Mouse (Mus musculus): Measurements from ENCODE around the gene Pdcd4. TPM values are rescaled to one million over a fixed set of nuclear protein-coding genes. Genes with fewer than 3 reads are reported as not detected.
"Not testable (repeated sequence)": the region's sequence is repeated elsewhere in the genome, so short reads cannot be mapped to it uniquely, and the experiment has no call there.

Pdcd4 gene
- polyA plus RNA-seq, 1 experiment from 2014 or later: 64.6 TPM

DNA sequence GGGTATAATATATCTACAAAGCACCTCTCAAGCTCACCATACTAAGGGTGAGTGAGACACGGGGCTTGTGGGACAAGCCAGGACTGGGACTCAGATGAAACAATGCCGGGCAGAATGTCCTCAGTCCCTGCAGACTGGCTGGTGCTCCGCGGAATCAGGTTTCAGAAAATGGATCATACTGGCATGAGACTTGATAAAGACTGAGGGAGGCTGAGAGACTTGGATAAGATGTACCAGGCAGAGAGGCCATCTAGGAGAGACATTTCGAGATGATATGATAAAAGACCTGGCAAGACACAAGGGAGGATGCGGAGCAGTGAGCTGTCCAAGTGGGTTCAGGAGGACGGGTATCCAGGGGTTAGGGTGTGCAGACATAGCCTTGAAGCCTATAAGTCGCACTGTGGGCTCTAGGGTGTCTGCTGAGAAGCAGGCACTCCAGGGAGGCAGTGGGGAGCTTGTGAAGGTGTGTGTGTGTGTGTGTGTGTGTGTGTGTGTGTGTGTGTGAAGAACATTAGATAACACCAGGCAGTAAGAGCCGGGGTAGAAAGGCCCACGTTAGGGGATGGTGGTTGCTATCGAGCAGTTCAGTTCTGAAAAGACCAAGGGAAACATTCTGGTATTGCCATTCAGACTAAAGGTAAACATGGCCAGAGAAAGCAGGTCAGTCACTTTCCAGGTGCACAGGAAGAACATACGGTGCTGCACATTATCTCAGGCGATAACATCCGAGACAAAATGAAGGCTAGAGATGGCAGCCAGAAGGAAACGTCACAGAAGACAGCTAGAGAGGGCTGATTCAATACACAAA lies 10.1 kb downstream of the Pdcd4 start:
- H3K9me3 ChIP-seq (ENCODE audit: low read length): no peaks in the 10 kb centered on the region
- H3K27ac ChIP-seq (ENCODE audit: low read length): peak overlapping the region; percentile 94
- H3K9ac ChIP-seq (replicated peaks; ENCODE audit: low read depth): peak overlapping the region; percentile 72; the same call in 1 of the 2 replicates
- ATAC-seq (no peak; the same call in 1 of the 2 replicates), DNase-seq (ENCODE audit: low spot score) (no peak)
- no peak for TF ChIP-seq CTCF (IDR thresholded peaks at IDR 0.05)
- TF ChIP-seq EP300 (IDR thresholded peaks at IDR 0.05): no peak
- H3K27me3 ChIP-seq (replicated peaks; ENCODE audit: insufficient read depth, low read length): no peaks in the 10 kb centered on the region
- H3K4me2 ChIP-seq (replicated peaks; ENCODE audit: low read depth, low read length): peak overlapping the region; percentile 82
- H3K4me3 ChIP-seq (ENCODE audit: low read depth, low read length): peak overlapping the region; percentile 93
- peaks cover 14% of the 10 kb centered on the region for H3K4me1 ChIP-seq (ENCODE audit: insufficient read depth, low read depth, low read length)
- 34% methylated on average over 15 of the region's 15 CpGs for WGBS
- H3K36me3 ChIP-seq (ENCODE audit: insufficient read depth, low read length): no peaks in the 10 kb centered on the region

DNA sequence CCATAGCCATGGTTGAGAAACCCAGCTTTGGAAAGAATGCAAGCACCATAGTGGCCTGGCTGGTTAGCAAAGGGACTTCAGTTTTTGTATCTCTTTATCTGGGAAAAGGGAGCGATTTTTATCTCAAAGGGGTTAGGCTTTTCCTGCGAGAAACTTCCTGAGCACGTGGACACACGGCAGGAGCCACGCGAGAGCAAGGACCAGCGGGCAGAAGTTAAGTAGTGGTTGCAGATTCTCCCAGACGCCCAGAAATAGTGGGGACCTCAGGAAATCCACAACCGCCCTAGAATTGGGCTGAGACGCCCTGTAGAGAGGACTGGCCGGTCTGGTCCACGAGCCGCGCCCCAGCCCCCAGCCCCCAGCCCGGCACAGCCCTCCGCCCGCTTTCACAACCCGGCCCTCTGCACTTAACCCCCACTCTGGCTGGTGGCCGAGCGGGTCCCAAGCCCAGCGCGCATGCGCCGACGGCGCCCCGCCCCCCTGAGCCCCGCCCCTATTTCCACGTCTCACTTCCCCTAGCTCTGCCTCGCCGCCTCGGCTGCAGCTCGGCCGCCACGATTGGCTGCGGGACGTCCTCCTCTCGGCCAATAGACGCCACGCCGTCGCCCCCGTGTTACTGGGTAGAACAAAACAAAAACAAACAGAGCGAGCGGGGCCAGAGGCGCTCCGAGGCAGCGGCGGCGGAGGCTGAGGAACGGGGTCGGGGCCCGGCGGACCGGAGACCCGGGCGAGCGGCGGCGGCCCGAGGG lies 10.9 kb downstream of the Pdcd4 start:
- H3K4me3 ChIP-seq (ENCODE audit: low read depth, low read length): peak overlapping the region; percentile 93
- peak overlapping the region; percentile 94 for H3K27ac ChIP-seq (ENCODE audit: low read length)
- no peaks in the 10 kb centered on the region for H3K9me3 ChIP-seq (ENCODE audit: low read length)
- H3K36me3 ChIP-seq (ENCODE audit: insufficient read depth, low read length): no peaks in the 10 kb centered on the region
- under 1% methylated on average over 57 of the region's 61 CpGs for WGBS
- H3K4me2 ChIP-seq (replicated peaks; ENCODE audit: low read depth, low read length): peak overlapping the region; percentile 82
- ATAC-seq: peak; percentile 98
- peak overlapping the region; percentile 72 for H3K9ac ChIP-seq (replicated peaks; ENCODE audit: low read depth)
- peaks cover 14% of the 10 kb centered on the region for H3K4me1 ChIP-seq (ENCODE audit: insufficient read depth, low read depth, low read length)
- DNase-seq (ENCODE audit: low spot score): peak; percentile 99
- H3K27me3 ChIP-seq (replicated peaks; ENCODE audit: insufficient read depth, low read length): no peaks in the 10 kb centered on the region
- peak; percentile 8; the same call in 1 of the 2 replicates for TF ChIP-seq CTCF (IDR thresholded peaks at IDR 0.05)
- TF ChIP-seq EP300 (IDR thresholded peaks at IDR 0.05): peak; percentile 11; the same call in 1 of the 2 replicates

DNA sequence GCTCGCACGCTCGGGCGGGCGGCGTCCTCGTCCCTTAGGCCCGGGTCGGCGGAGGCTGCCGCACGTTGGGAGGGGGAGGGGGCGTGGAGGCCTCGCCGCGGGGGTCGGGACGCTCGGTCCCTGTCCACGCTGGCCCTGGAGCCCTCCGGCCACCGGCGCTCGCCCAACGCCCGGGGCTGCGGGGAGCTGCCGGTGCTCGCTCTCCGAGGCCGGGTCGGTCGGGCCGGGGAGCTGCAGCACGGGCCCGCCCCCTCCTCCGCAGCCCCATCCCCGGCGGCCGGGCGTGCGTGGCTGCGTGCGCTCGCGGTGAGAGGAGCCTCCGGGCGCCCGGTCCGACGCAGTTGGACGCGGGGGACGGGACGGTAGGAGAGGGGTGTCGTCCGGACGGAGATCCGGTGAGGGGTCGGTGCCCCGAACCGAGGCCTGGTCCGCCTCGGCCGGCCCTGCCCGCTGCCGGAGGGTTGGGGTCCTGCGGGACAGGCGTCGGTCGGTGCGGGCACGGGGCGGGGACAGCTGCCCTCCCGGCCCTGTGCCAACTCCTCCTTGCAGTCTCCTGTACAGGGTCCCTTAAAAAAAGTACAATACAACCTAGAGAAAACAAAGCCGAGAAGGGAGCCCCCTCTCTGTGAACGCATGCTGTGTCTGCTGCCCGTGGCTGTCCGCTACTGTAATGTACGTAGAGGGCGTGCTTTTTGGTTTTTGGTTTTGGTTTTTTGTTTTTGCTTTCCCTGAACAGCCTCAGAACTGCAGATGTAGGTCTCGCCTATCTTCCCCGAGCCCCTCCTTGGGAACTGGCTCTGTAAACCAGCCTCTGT lies 11.7 kb downstream of the Pdcd4 start:
- H3K9ac ChIP-seq (replicated peaks; ENCODE audit: low read depth): peak overlapping the region; percentile 72
- peak overlapping the region; percentile 94 for H3K27ac ChIP-seq (ENCODE audit: low read length)
- peaks cover 14% of the 10 kb centered on the region for H3K4me1 ChIP-seq (ENCODE audit: insufficient read depth, low read depth, low read length)
- TF ChIP-seq CTCF (IDR thresholded peaks at IDR 0.05) (peak; percentile 64), EP300 (IDR thresholded peaks at IDR 0.05) (no peak)
- WGBS: under 1% methylated on average over 31 of the region's 83 CpGs
- peak overlapping the region; percentile 82 for H3K4me2 ChIP-seq (replicated peaks; ENCODE audit: low read depth, low read length)
- no peaks in the 10 kb centered on the region for H3K27me3 ChIP-seq (replicated peaks; ENCODE audit: insufficient read depth, low read length)
- DNase-seq (ENCODE audit: low spot score): peak; percentile 68
- peak; percentile 61 for ATAC-seq
- peak overlapping the region; percentile 93 for H3K4me3 ChIP-seq (ENCODE audit: low read depth, low read length)
- no peaks in the 10 kb centered on the region for H3K9me3 ChIP-seq (ENCODE audit: low read length)
- no peaks in the 10 kb centered on the region for H3K36me3 ChIP-seq (ENCODE audit: insufficient read depth, low read length)

DNA sequence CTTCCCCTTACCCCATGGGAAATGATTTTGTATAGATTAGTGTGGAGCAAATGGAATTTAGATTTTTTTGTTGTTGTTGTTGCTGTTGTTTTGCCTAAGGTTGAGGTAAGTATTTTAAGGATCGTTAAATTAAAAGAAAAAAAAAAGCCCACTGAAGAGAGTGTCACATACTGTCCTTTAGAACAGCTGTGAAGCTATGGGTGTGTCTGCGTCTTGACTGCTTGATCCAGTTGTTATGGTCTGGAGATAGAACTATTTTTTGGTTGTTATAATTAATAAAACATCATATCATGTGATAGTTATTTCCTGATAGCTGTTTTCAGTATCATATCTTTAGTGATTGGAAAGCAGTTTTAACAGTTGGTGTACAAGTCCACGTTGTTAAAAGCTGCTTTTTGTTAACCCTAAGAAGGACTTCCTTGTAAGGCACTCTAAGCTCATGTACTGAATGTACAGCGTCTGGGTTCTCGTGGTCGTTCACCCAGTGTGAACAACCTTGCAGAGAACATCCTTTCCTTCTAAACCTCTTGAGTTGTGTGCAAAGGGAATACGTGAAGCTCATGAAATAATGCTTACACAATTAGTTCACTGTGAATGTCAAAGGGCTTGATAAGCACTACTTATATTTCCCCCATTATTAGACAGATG lies 12.9 kb downstream of the Pdcd4 start:
- no peak for ATAC-seq
- no peaks in the 10 kb centered on the region for H3K9me3 ChIP-seq (ENCODE audit: low read length)
- H3K36me3 ChIP-seq (ENCODE audit: insufficient read depth, low read length): no peaks in the 10 kb centered on the region; the same call in 1 of the 2 replicates
- no peak overlapping the region for H3K9ac ChIP-seq (replicated peaks; ENCODE audit: low read depth)
- TF ChIP-seq EP300 (IDR thresholded peaks at IDR 0.05) (no peak), CTCF (IDR thresholded peaks at IDR 0.05) (no peak)
- no peak overlapping the region for H3K27ac ChIP-seq (ENCODE audit: low read length)
- H3K4me1 ChIP-seq (ENCODE audit: insufficient read depth, low read depth, low read length): peaks cover 14% of the 10 kb centered on the region
- H3K4me3 ChIP-seq (ENCODE audit: low read depth, low read length): peak overlapping the region; percentile 93; the same call in 1 of the 2 replicates
- peak overlapping the region; percentile 82 for H3K4me2 ChIP-seq (replicated peaks; ENCODE audit: low read depth, low read length)
- no peak for DNase-seq (ENCODE audit: low spot score)
- no peaks in the 10 kb centered on the region for H3K27me3 ChIP-seq (replicated peaks; ENCODE audit: insufficient read depth, low read length)
- 37% methylated on average over 7 of the region's 7 CpGs for WGBS

DNA sequence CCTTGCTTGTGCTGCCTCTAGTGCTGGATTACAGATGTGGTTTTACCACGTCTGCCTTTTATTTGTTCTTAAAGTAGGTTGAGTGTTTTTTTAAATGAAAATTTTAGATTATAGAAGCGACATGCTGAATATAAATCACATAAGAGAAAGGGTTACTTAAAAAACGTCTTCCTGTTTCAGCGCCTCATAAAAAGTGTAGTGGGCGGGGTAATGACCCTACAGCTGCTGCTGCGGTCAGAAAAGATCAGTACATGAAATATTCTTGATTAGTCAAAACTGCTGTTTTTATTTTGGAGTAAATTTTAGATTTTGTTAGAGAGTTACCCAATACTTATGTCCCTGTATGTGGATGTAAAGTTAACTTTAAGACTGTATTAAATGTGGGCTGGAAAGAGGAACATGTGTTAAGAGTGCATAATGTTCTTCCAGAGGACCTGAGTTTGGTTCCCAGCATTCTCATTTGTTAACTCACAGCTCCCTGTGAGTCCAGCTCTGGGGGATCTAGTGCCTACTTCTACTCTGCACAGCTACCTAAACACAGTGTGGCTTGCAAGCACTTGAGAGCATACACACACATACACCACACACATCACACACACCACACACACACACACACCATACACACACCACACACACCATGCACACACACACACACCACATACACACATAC lies 14.1 kb downstream of the Pdcd4 start:
- Histone ChIP-seq H3K9ac (replicated peaks; ENCODE audit: low read depth) (no peak overlapping the region), H3K27ac (ENCODE audit: low read length) (no peak overlapping the region), H3K9me3 (ENCODE audit: low read length) (no peaks in the 10 kb centered on the region), H3K4me1 (ENCODE audit: insufficient read depth, low read depth, low read length) (peaks cover 14% of the 10 kb centered on the region), H3K27me3 (replicated peaks; ENCODE audit: insufficient read depth, low read length) (no peaks in the 10 kb centered on the region), H3K36me3 (ENCODE audit: insufficient read depth, low read length) (no peaks in the 10 kb centered on the region; the same call in 1 of the 2 replicates), H3K4me2 (replicated peaks; ENCODE audit: low read depth, low read length) (no peak overlapping the region; the same call in 1 of the 2 replicates), H3K4me3 (ENCODE audit: low read depth, low read length) (no peak overlapping the region)
- 21% methylated on average over 6 of the region's 6 CpGs for WGBS
- no peak for ATAC-seq
- DNase-seq (ENCODE audit: low spot score): no peak
- TF ChIP-seq EP300 (IDR thresholded peaks at IDR 0.05) (no peak), CTCF (IDR thresholded peaks at IDR 0.05) (no peak)

DNA sequence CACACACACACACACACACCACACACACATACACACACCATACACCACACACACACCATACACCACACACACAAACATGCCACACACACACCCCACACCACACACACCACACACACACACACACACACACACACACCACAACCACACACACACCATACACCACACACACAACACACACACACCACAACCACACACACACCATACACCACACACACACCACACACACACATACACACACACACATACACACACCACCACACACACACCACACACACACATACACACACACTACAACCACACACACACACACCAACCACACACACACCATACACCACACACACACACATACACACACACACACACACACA lies 14.7 kb downstream of the Pdcd4 start:
- not testable (repeated sequence) for DNase-seq (ENCODE audit: low spot score); H3K9ac ChIP-seq (replicated peaks; ENCODE audit: low read depth); H3K9me3 ChIP-seq (ENCODE audit: low read length); H3K36me3 ChIP-seq (ENCODE audit: insufficient read depth, low read length); H3K27me3 ChIP-seq (replicated peaks; ENCODE audit: insufficient read depth, low read length); ATAC-seq; H3K27ac ChIP-seq (ENCODE audit: low read length); H3K4me3 ChIP-seq (ENCODE audit: low read depth, low read length); H3K4me2 ChIP-seq (replicated peaks; ENCODE audit: low read depth, low read length)
- H3K4me1 ChIP-seq (ENCODE audit: insufficient read depth, low read depth, low read length): peaks cover 14% of the 10 kb centered on the region

Measured in lung, postnatal 0 days (tissue).